Mouse (Mus musculus): ENCODE measurements around the gene Kif13a. TPM values are rescaled to one million over a fixed set of nuclear protein-coding genes. Genes with fewer than 3 reads are reported as not detected.

Kif13a gene
- total RNA-seq, 2 experiments from 2014 or later, result 73.1 to 81.3 TPM

GRCm38 (mm10) chr13:46701486-46701885, 228.2 kb downstream of the Kif13a start:
- no peak for DNase-seq
- intact Hi-C loops (cut with DNase I), result no loop called here

DNA sequence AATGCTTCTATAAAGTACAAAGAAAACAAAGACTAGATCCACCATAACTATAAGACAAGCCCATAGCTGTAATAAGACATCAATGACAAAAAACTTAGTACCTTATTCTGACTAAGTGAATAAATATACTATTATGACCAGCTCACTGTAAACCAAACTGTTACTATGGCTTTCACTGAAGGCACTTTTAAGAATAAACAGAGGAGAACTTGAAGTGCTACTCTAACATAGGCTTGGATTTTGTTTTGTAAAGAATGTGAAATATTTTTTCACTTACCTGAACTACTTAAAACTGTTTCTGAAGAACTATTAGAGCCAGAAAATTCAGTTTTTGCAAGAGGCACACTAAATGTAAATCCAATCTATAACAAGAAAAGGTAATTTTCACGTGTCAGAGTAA, 230.3 kb downstream of the Kif13a start:
- DNase-seq, result no peak
- intact Hi-C loops (cut with DNase I), result no loop called here

Other genes with a start within 250 kb of the Kif13a start
- gene Nup153, start 201.9 kb downstream of the Kif13a start, total RNA-seq (2021), result 10 to 100 TPM; 40.1 to 43.8 TPM
- 1 to 10 TPM; 3.5 to 4.2 TPM for gene Nhlrc1, start 85.0 kb upstream of the Kif13a start, total RNA-seq (2021)
- gene Kdm1b, start 113.6 kb upstream of the Kif13a start, total RNA-seq (2021), result 1 to 10 TPM; 5.8 to 7.0 TPM
- 1 to 10 TPM; 2.7 to 4.6 TPM for gene Tpmt, start 114.9 kb upstream of the Kif13a start, total RNA-seq (2021)
- 10 to 100 TPM; 27.1 to 36.0 TPM for gene Dek, start 176.3 kb upstream of the Kif13a start, total RNA-seq (2021)
- gene Rnf144b, start 192.8 kb upstream of the Kif13a start, total RNA-seq (2021), result 10 to 100 TPM; 19.8 to 20.3 TPM

All from gastrocnemius, postnatal 36 days (tissue).